Mouse (Mus musculus): ENCODE measurements around the gene Cdrt4. TPM values are rescaled to one million over a fixed set of nuclear protein-coding genes. Genes with fewer than 3 reads are reported as not detected.
A peak's percentile ranks its signal among the peaks of the same experiment; 100 is the strongest.

Cdrt4 gene
- polyA plus RNA-seq (2011; ENCODE audit: insufficient read depth, insufficient read length, low replicate concordance, missing spikeins): not detected in 2 replicates

DNA sequence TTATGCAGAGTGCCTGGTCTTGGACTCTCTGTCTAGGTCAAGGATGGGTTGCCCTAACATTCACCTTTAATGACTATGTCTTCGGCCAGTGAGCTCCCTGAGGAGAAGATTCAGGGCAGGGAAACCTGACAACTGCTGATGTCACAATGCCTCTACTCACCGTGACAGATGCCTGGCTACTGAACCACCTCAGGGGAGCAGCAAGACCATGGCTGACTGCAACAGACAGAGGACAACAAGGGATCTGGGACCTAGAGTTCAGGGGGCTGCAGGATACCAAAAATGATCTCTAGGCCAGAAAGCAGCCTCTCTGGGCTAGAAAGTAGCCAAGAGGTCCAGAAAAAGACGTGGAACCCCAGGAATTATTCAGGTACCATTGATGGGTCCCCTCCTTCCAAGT is at the start of gene Cdrt4:
Gene Cdrt4 (plus strand): TSS at position 182 of the 400 bp plus-strand sequence.
- Histone ChIP-seq H3K4me3 (replicated peaks; ENCODE audit: control insufficient read depth, low read depth, low read length) (no peak within 1 kb of the TSS), H3K27ac (ENCODE audit: control insufficient read depth, insufficient read depth, low read depth, low read length, poor library complexity) (no peak within 1 kb of the TSS), H3K4me1 (ENCODE audit: control insufficient read depth, insufficient read depth, low read length) (no peaks in the 10 kb centered on the region; the same call in 1 of the 2 replicates)
- TF ChIP-seq POLR2A (IDR thresholded peaks at IDR 0.05; ENCODE audit: borderline replicate concordance, control insufficient read depth, low read depth, low read length) (no peak), CTCF (IDR thresholded peaks at IDR 0.05; ENCODE audit: control insufficient read depth, insufficient read depth, low read length) (no peak)
- 68% methylated on average over 3 of the region's 3 CpGs for WGBS

DNA sequence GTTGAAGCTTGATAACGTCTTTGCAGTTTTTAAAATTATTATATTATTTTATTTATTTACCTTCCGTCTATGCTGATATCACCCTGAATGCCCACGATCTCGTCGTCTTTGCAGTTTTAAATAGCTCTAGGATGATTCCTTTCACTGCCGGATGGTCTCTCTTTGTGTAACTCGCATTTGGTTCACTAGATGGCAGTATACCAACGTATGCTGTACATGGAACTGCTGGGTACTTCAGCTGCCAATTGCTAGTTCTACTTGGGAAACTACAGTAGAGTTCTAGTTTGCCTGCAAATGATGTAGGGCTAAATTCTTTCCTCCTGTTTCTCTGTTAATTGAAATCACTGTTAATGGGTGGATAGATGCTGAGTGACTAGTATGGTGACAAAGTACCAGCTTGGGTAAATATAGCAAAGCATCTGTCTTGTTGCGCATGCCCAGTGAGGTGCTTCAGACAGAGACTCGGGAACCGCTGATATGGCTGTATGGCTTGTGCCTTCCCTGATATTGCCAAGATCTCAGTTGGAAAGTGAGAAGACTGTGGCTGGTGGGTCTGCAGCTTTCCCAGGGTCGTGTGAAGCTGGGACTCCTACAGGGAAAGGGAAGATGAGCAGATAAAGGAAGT is 49.2 kb upstream of the Cdrt4 start:
- H3K4me1 ChIP-seq (ENCODE audit: control insufficient read depth, insufficient read depth, low read length): no peaks in the 10 kb centered on the region
- WGBS: 29% methylated on average over 12 of the region's 12 CpGs
- TF ChIP-seq POLR2A (IDR thresholded peaks at IDR 0.05; ENCODE audit: borderline replicate concordance, control insufficient read depth, low read depth, low read length) (no peak), CTCF (IDR thresholded peaks at IDR 0.05; ENCODE audit: control insufficient read depth, insufficient read depth, low read length) (0 out of 2 replicates have a peak, but pooled peaks have one; percentile 22)
- H3K4me3 ChIP-seq (replicated peaks; ENCODE audit: control insufficient read depth, low read depth, low read length): no peak overlapping the region
- no peak overlapping the region for H3K27ac ChIP-seq (ENCODE audit: control insufficient read depth, insufficient read depth, low read depth, low read length, poor library complexity)

GRCm38 (mm10) chr11:62903871-62904495 is 47.0 kb upstream of the Cdrt4 start:
- no peak overlapping the region for H3K27ac ChIP-seq (ENCODE audit: control insufficient read depth, insufficient read depth, low read depth, low read length, poor library complexity)
- no peaks in the 10 kb centered on the region for H3K4me1 ChIP-seq (ENCODE audit: control insufficient read depth, insufficient read depth, low read length)
- no peak overlapping the region for H3K4me3 ChIP-seq (replicated peaks; ENCODE audit: control insufficient read depth, low read depth, low read length)
- WGBS: 30% methylated on average over 6 of the region's 6 CpGs
- TF ChIP-seq POLR2A (IDR thresholded peaks at IDR 0.05; ENCODE audit: borderline replicate concordance, control insufficient read depth, low read depth, low read length): no peak

DNA sequence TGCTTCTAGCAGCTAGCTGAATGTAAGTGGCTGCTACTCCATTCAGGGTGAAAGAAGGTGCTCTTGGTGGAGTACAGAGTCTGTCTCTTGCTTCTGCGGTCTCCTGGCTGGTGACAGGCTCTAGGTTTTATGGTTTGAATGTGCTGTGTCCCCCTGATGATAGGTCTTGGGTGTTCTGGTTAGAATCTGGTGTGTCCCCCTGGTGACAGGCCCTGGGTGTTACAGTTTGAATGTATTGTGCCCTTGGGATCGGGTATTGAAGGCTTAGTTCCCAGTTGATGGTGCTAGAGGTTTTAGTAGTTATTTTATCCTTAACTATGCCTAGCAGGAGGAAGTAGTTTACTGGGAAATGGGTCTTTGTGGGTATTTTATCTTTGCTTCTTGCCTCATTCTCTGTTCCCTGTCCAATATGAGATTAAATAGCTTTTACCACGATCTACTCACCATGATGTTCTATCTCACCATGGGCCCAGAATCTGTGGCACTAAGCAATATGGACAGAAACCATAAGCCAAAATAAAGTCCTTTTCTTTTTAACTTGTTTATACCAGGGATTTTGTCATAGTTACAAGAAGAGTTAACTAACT is 41.2 kb upstream of the Cdrt4 start:
- H3K4me1 ChIP-seq (ENCODE audit: control insufficient read depth, insufficient read depth, low read length): no peaks in the 10 kb centered on the region; the same call in 1 of the 2 replicates
- WGBS: 48% methylated on average over 3 of the region's 3 CpGs
- no peak overlapping the region for H3K27ac ChIP-seq (ENCODE audit: control insufficient read depth, insufficient read depth, low read depth, low read length, poor library complexity)
- TF ChIP-seq CTCF (IDR thresholded peaks at IDR 0.05; ENCODE audit: control insufficient read depth, insufficient read depth, low read length): no peak
- no peak for TF ChIP-seq POLR2A (IDR thresholded peaks at IDR 0.05; ENCODE audit: borderline replicate concordance, control insufficient read depth, low read depth, low read length)
- no peak overlapping the region for H3K4me3 ChIP-seq (replicated peaks; ENCODE audit: control insufficient read depth, low read depth, low read length)

DNA sequence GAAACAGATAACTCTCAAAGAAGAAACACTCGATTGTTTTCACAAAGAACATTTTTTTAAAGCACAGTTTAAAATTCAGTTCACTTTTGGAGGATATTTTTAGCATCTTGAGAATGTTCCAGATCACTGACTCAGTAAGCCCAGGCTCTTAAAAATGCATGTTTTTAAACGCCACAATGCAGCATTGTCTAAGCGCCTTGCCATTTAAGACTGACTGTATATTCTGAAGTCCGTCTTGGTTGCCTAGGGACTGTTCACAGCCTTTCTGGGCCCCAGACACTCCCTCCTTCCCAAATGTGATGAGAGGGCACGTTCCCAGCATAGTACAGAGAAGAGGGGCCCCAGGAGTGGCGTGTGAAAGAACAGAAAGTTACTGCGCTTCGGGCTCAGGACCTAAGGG is 39.6 kb upstream of the Cdrt4 start:
- WGBS: 65% methylated on average over 8 of the region's 8 CpGs
- TF ChIP-seq POLR2A (IDR thresholded peaks at IDR 0.05; ENCODE audit: borderline replicate concordance, control insufficient read depth, low read depth, low read length): no peak
- no peak for TF ChIP-seq CTCF (IDR thresholded peaks at IDR 0.05; ENCODE audit: control insufficient read depth, insufficient read depth, low read length)
- H3K4me3 ChIP-seq (replicated peaks; ENCODE audit: control insufficient read depth, low read depth, low read length): no peak overlapping the region
- H3K4me1 ChIP-seq (ENCODE audit: control insufficient read depth, insufficient read depth, low read length): no peaks in the 10 kb centered on the region; the same call in 1 of the 2 replicates
- H3K27ac ChIP-seq (ENCODE audit: control insufficient read depth, insufficient read depth, low read depth, low read length, poor library complexity): no peak overlapping the region; the same call in 1 of the 2 replicates

- WGBS: 80% methylated on average over 2 of the region's 2 CpGs
- no peak overlapping the region for H3K4me3 ChIP-seq (replicated peaks; ENCODE audit: control insufficient read depth, low read depth, low read length)
- TF ChIP-seq CTCF (IDR thresholded peaks at IDR 0.05; ENCODE audit: control insufficient read depth, insufficient read depth, low read length) (no peak), POLR2A (IDR thresholded peaks at IDR 0.05; ENCODE audit: borderline replicate concordance, control insufficient read depth, low read depth, low read length) (no peak)
- no peak overlapping the region for H3K27ac ChIP-seq (ENCODE audit: control insufficient read depth, insufficient read depth, low read depth, low read length, poor library complexity)
- no peaks in the 10 kb centered on the region; the same call in 1 of the 2 replicates for H3K4me1 ChIP-seq (ENCODE audit: control insufficient read depth, insufficient read depth, low read length)
Measured at GRCm38 (mm10) chr11:62913141-62913540, 37.9 kb upstream of the Cdrt4 start.

- TF ChIP-seq POLR2A (IDR thresholded peaks at IDR 0.05; ENCODE audit: borderline replicate concordance, control insufficient read depth, low read depth, low read length) (no peak), CTCF (IDR thresholded peaks at IDR 0.05; ENCODE audit: control insufficient read depth, insufficient read depth, low read length) (0 out of 2 replicates have a peak, but pooled peaks have one; percentile 31)
- H3K4me1 ChIP-seq (ENCODE audit: control insufficient read depth, insufficient read depth, low read length): no peaks in the 10 kb centered on the region; the same call in 1 of the 2 replicates
- 60% methylated on average over 6 of the region's 6 CpGs for WGBS
- no peak overlapping the region for H3K27ac ChIP-seq (ENCODE audit: control insufficient read depth, insufficient read depth, low read depth, low read length, poor library complexity)
- no peak overlapping the region for H3K4me3 ChIP-seq (replicated peaks; ENCODE audit: control insufficient read depth, low read depth, low read length)
Measured at GRCm38 (mm10) chr11:62914532-62914931, 36.5 kb upstream of the Cdrt4 start.

DNA sequence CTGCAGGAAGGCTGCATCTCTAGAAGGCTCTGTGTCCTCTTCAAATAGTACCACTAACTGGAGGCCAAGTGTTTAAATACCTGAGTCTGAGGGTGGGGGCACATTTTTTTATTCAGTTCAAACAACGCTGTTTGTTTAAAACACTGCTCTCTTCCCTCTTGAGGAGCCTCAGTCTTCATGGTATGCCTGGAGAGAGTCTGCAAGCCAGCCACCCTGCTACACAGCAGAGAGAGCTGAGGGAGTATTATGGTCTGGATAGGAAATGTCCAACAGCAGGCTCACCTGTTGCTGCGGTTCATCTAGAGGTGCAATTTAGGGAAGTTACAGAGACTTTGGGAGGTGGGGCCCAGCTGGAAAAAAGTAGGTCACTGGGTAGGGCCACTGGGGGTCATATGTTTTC is 35.5 kb upstream of the Cdrt4 start:
- 12% methylated on average over 2 of the region's 2 CpGs for WGBS
- TF ChIP-seq CTCF (IDR thresholded peaks at IDR 0.05; ENCODE audit: control insufficient read depth, insufficient read depth, low read length): no peak
- no peak for TF ChIP-seq POLR2A (IDR thresholded peaks at IDR 0.05; ENCODE audit: borderline replicate concordance, control insufficient read depth, low read depth, low read length)
- no peak overlapping the region for H3K27ac ChIP-seq (ENCODE audit: control insufficient read depth, insufficient read depth, low read depth, low read length, poor library complexity)
- no peak overlapping the region for H3K4me3 ChIP-seq (replicated peaks; ENCODE audit: control insufficient read depth, low read depth, low read length)
- no peaks in the 10 kb centered on the region; the same call in 1 of the 2 replicates for H3K4me1 ChIP-seq (ENCODE audit: control insufficient read depth, insufficient read depth, low read length)
